8 mouse cellular contexts compared by ENCODE assay signal in the genomic region with DNA sequence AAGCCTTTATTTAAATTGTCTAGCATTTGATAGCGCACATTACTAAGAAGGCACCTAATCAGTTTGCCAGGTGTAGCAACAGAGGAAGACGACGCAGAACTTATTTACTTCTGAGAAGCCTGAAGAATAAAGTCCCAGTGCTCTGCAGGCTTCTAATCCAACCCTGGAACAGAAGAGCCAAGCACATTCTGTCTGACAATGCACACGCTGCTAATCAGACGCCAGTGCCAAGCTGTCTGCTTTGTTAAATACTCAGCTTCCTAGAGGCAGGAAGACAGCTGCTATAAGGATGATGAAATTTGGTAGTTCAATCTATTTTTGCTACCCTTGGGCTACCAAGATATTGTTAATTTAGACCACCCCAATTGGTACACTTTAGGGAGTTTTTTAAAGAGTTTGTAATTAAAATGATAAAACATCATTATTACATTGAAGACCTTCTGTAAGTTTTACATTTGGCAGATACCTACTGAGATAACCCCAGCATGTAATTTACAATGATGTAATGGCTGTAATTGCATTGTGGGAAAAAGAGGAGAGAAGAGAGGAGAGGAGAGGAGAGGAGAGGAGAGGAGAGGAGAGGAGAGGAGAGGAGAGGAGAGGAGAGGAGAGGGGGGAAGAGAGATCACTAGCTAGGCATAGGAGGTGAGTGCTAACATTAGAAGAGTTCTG.
DNase-seq lines count a peak whose midpoint lies in the region; ATAC-seq lines count a peak whose summit lies in the region.

No protein-coding gene starts in this region.

- H3K36me3 ChIP-seq in embryonic facial prominence, embryonic 15.5 days = no peaks in the 10 kb centered on the region
- no peaks in the 10 kb centered on the region for H3K36me3 ChIP-seq in kidney, embryonic 15.5 days

- H3K4me3 ChIP-seq in embryonic facial prominence, embryonic 15.5 days (replicated peaks) = no peak overlapping the region
- no peak overlapping the region for H3K4me3 ChIP-seq in kidney, embryonic 15.5 days (replicated peaks)

- no peaks in the 10 kb centered on the region for H3K27me3 ChIP-seq in embryonic facial prominence, embryonic 15.5 days
- H3K27me3 ChIP-seq in kidney, embryonic 15.5 days = no peaks in the 10 kb centered on the region

- ATAC-seq in embryonic facial prominence, embryonic 15.5 days (ENCODE audit: insufficient number of reproducible peaks, low FRiP score, low TSS enrichment, low read depth) = no peak
- ATAC-seq in monocyte, adult 5-6 weeks (replicated peaks; ENCODE audit: insufficient number of reproducible peaks, low FRiP score, low TSS enrichment, poor library complexity, severe bottlenecking) = no peak
- no peak for ATAC-seq in kidney, embryonic 15.5 days (replicated peaks; ENCODE audit: low FRiP score)

- H3K4me2 ChIP-seq in embryonic facial prominence, embryonic 15.5 days (replicated peaks) = no peak overlapping the region
- H3K4me2 ChIP-seq in kidney, embryonic 15.5 days = no peak overlapping the region

- no peak overlapping the region for H3K9ac ChIP-seq in embryonic facial prominence, embryonic 15.5 days
- no peak overlapping the region for H3K9ac ChIP-seq in kidney, embryonic 15.5 days

- peak overlapping the region; percentile 66; the same call in 1 of the 2 replicates for H3K27ac ChIP-seq in embryonic facial prominence, embryonic 15.5 days (replicated peaks)
- no peak overlapping the region for H3K27ac ChIP-seq in kidney, embryonic 15.5 days

- H3K9me3 ChIP-seq in embryonic facial prominence, embryonic 15.5 days (replicated peaks) = no peaks in the 10 kb centered on the region
- H3K9me3 ChIP-seq in kidney, embryonic 15.5 days (replicated peaks) = no peaks in the 10 kb centered on the region

- H3K4me1 ChIP-seq in embryonic facial prominence, embryonic 15.5 days = peaks cover 10% of the 10 kb centered on the region
- peaks cover 13% of the 10 kb centered on the region for H3K4me1 ChIP-seq in kidney, embryonic 15.5 days

- peak; percentile 20 for DNase-seq in lung, postnatal 14 days
- DNase-seq in lung, postnatal 36 days = no peak
- DNase-seq in layer of hippocampus, postnatal 14 days (ENCODE audit: low spot score in 2 of 2) = peak; percentile 45 to 74
- peak; percentile 75 for DNase-seq in retina, embryonic 14.5 days (ENCODE audit: low spot score)
- no peak for DNase-seq in kidney, adult 18-20 months

- WGBS in embryonic facial prominence, embryonic 15.5 days = 35% methylated on average over 5 of the region's 5 CpGs
- WGBS in kidney, embryonic 15.5 days = 65% methylated on average over 5 of the region's 5 CpGs

Comparison
In these comparisons a context has a peak if more than half of its experiments do, and no peak if none do; other contexts are left out.
1. DNase-seq: peak in lung, postnatal 14 days (single experiment), layer of hippocampus, postnatal 14 days (2 of 2) and retina, embryonic 14.5 days (single experiment); none in lung, postnatal 36 days (single experiment) and kidney, adult 18-20 months (single experiment).